Mouse (Mus musculus): ENCODE measurements around the gene Ccdc8. TPM values are rescaled to one million over a fixed set of nuclear protein-coding genes. Genes with fewer than 3 reads are reported as not detected.

The Ccdc8 gene
- total RNA-seq, 2 experiments from 2014 or later: 5.9 to 6.3 TPM

DNA sequence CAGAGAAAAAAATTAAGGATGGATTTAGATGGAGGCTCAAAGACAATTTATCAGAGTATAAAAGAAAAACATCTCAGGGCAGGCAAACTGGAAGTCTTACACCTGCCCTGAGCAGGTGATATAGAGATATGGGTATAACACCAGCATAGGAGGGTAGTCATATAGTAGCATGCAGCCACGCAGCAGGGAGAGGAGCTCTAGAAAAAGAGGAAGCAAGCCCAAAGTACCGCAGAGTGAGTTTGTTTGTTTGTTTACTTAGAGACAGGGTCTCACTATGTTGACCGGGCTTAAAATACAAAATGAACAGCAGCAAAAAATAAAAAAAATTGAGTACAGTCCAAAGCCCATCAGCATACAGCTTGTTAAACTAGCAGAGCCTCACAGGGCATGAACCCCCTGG is 21.3 kb upstream of the Ccdc8 start:
- DNase-seq: no peak
- intact Hi-C loops (cut with DNase I): no loop called here

DNA sequence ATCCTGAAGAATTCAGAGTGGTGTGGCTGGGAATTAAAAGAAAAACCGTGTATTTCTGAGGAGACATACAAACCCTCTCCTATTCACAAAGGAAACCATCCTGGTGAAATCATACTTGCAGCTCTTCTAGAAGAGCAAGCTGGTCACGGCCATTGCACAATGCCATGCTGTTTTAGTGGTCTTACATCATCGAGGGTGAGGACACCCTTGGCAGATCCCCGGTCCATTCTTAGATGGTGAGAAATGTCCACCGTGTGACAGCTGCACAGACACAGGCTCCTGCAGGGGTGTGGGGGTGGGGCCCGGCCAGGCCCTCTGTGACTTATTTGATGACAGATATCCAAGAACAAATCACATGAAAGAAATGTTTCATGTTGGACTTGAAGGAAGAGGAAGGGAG is 18.5 kb upstream of the Ccdc8 start:
- intact Hi-C loops (cut with DNase I): no loop called here
- DNase-seq: peak; percentile 33 to 58

DNA sequence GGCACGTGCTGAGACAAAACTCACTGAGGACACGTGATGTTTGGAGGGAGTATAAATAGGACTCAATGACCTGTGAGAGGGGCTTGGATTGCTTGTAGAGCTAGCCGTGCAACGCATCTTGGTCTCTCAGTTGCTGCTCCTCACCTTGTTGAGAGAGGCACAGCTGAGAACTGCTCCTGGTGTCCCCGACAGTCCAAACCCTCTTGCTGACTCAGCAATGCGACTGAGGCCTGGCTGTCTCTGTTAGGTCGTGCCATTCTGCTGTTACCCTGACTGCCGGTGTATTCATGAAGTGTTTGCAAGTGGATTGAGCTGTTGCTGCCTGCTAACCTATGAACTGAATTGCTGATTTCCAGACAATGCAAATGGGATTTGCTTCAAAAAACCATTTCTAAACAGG is 16.2 kb upstream of the Ccdc8 start:
- intact Hi-C loops (cut with DNase I): loop anchor here (2.0 kb wide), 1 partner anchor 19 kb away; no protein-coding TSS in a partner anchor
- DNase-seq: no peak

DNA sequence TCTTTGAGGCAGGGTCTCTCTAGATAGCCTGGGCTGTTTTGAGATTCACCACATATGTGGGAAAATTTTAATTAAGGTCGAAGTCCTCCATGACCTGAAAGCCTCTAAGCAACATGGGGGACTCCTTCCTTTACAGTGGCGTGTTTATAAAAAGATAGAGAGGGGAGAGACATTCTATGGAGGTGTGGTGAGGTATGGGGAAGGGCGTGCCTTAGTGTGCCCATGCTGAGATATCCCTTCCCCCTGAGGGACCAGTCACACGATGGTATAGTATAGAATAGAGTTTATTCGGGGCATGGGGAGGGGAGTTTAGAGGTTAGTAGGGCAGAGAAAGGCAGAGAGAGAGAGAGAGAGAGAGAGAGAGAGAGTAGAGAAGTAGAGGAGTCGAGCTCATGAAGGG is 14.3 kb upstream of the Ccdc8 start:
- DNase-seq: no peak
- intact Hi-C loops (cut with DNase I): no loop called here

DNA sequence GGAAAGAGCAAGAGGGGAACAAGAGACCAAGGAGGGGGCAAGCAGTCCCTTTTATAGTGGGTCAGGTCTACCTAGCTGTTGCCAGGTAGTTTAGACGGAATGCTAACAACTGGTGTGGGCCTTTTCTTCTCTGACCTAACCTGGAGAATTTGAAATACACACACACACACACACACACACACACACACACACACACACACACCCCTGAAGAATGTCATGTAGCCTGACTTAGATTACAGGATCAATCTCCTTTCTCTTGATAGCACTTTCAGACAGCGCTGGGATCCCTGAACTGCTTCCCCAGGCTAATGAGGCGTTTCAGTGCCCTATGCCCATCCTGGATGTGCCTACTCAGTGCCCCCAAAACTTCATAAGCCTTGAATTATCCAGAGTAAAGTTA is 13.9 kb upstream of the Ccdc8 start:
- intact Hi-C loops (cut with DNase I): no loop called here
- DNase-seq: no peak

DNA sequence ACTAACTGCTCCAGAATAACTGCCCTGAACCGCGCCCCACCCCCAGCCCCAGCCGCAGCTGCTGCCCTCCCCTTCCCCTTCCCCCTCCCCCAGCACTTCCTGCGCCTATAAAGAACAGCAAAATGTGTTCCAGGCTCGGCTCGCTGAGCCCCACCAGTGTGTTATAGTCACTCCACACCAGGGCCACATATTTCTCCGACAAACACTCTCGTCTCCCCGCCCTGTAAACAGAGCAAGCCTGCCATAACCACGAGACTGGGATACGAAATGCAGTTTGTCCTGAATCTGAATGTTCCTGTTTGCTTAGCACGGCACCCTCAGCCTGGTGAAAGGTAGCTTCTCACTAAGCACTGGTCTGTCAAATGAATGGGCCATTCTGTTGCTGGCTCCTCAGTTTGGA is 12.2 kb upstream of the Ccdc8 start:
- intact Hi-C loops (cut with DNase I): no loop called here
- peak in 1 of 2 experiments; percentile 49 for DNase-seq

DNA sequence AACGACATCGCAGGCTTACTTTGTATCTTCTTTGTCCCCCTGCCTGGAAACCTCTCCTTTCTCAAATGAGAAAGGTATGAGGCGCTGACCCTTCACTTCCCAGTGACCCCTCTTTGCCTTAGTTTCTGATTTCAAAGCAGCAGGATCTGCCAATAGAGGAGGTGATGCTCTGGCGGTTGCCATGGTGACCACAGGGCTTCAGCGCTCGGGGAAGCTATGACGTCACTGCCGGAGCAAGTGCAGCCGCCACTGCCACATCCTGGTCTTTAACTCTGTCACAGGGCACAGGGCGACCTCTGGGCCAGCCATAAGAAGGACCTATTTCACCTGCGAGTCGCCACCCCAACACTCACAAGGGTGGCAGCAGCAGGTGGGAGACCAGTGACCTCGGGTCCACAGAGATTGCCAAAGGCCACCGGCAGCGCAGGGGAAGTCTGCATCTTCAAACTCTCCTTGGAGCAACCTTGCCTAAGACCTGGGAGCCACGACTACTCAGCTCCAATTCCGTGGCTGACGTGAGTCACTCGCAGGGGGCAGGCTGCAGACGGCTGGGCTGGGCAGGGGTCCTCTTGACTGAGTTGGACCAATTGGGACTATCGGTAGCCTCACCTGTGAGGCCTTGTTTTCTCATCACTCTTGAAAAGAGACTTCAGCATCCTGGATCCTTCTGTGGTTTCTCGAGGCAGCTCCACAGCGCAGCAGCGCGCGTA is 9.5 kb upstream of the Ccdc8 start, which contains the start of gene Gm42372:
TSS of gene Gm42372 (plus strand) at position 228 of the 710 bp plus-strand sequence.
- intact Hi-C loops (cut with DNase I): no loop called here
- no peak for DNase-seq

DNA sequence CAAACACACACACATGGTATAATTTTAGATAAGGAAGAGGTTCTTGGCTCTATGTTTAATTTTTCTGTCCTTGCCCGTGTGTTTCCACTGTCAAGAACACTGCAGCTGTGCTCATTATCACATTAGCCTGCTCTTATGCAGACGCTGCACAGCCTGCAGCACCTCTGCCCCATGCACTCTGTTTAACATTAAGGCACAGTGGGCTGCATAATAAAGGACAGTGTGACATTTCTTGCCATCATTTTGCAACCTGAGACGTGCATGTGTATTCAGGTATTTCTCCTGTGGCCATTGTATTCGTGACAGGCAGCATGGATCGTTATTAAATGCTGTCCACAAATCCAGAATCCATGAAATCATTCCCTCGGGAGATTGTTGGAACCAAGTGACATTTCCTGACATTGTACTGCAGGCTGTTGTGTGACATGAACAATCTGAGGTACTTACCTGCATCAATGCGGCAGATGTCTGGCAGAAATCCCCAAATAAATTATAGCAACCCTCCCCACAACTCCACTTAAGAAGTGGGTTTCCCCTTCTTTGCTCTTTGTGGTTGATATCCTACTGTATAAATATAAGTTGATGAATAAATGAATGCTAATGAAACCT is 4.9 kb upstream of the Ccdc8 start:
- no peak for DNase-seq
- intact Hi-C loops (cut with DNase I): no loop called here

DNA sequence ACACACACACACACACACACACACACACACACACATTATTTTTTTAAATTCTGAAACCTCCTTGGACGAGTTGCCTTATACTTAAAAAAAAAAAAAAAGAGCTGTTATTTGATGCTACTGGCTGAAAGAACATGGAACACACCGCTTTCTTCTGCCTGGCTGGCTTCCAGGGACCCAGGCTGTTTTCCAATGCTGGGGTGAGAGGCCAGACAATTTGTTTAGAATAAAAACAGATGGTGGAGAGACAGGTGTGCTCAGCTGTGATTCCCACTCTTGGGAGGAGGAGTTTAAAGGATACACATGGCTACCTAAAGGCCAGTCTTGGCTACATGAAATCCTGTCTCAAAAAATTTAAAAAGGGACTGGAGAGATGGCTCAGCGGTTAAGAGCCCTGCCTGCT is 4.1 kb upstream of the Ccdc8 start:
- intact Hi-C loops (cut with DNase I): no loop called here

DNA sequence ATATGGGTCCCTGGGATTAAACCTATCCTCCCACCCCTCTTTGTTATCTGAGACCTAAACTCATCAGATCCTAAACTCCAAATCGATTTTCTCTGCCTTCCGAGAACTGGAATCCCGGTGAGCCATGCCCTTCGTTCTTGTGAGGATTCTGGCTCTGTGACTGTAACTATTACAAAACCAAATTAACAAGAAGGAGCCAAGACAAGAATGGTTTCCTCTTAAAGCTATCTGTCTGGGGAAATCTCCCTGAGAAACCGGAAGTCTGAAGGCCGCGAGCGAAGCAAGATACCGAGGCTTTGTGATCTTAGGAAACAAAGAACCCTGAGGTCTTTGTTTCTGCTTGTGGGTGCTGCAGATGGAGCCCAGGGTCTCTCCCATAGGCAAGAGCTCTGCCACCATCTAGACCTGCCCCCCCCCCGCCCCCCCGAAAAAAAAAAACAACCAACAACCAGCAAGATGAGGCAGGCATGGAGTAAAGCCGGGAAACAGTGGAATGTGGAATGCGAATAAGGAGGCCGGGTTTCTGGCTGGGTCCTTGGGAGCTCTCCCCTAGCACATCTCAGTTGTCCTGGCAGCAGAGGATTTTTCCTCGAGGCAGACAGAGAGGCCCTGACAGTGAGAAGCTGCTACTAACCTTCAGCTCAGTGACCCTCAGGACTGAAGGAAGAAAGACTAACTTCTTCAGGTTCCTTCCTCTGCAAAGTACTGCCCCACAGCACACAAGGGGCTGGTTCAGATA is 2.3 kb upstream of the Ccdc8 start:
- intact Hi-C loops (cut with DNase I): no loop called here

More for the DNA sequence above, 4.1 kb upstream of the Ccdc8 start:
- peak; percentile 66 to 74 for DNase-seq

DNA sequence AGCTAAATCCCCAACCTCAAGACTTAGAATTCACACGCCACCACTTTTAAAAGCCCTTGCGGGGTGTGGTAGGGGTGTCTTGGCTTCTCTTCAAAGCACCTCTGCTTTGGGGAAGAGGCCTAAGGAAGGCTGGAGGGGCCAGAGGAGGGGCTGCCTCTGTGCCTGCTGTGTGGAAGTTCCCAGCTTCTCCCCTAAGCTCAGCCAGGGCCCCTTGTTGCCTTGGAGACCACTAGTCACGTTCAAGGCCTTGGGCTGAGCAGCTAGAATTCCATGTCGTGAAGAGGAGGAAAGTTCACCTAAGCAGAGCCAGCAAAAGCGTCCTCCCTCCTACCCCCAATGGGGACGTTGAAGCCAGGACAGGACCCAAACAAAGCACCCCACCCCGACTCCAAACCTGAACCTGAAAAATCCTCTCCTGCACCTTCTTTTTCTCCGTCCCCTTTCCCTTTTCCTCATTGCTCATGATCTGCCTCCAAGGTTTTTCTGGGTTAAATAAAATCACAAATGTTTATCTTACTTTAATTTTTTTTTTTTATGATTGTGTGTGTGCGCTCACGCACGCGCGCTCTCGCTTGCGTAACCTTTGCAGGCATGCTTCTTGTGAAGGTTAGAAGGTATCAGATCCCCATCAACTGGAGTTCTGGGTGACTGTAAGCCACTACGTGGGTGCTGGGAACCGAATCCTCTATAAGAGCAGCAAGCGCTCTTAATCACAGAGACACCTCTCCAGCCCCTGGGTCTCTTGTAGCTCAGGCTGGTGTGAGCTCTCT is 642 bp upstream of the Ccdc8 start:
- intact Hi-C loops (cut with DNase I): no loop called here
- no peak for DNase-seq

More for the DNA sequence above, 2.3 kb upstream of the Ccdc8 start:
- no peak for DNase-seq

DNA sequence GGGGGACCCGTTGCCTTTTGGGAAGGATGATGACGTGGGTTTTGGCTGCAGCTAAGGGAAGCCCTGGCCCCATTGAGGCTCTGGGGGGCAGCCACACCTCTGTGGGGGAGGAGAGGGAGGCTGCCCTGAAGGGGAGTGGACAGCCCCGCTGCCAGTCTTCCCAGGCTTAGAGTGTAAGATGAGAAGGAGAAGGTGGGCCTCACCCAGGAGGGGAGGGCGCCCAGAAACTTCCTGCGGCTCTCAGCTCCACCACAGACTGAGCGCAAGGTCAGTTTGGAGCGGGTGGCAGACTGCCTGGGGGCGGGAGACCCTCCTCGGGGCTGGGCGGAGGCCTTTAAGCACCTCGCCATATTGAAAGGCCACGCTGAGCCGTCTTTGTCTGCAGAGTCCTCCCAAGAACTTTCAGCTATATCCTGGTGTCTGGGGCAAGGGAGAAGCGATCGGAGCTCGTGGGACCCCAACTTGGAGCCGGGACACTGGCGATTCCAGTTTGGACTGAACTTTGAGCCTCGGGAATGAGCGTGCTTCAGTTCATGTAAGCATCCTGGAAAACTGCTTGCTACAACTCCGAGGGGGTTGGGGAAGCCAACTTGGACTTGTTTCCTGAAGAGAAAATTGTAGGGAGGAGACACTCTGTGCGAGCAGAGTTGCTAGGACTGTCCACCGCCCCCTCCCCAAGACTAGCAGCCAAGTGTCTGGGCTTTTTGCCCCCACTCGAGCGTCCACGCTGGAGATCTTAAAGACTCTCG is 1.3 kb downstream of the Ccdc8 start:
- peak; percentile 80 to 81 for DNase-seq
- intact Hi-C loops (cut with DNase I): loop anchor here (2.0 kb wide), 1 partner anchor 17 kb away; no protein-coding TSS in a partner anchor

DNA sequence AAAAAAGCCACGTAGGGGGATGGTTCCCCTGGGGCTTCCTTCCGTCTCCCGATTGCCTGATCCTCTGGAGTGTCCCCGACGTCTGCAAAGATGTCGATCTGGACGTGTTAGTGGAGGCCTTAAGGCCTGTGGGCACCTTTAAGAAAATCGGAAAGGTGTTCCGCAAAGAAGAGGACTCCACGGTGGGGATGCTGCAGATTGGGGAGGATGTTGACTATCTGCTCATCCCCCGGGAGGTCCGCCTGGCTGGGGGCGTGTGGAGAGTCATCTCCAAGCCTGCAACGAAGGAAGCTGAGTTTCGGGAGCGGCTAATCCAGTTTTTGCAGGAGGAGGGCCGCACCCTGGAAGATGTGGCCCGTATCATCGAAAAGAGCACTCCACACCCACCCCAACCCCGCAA is 1.9 kb downstream of the Ccdc8 start:
- DNase-seq: peak in 1 of 2 experiments; percentile 32
- intact Hi-C loops (cut with DNase I): loop anchor here (2.0 kb wide), 1 partner anchor 18 kb away; no protein-coding TSS in a partner anchor

DNA sequence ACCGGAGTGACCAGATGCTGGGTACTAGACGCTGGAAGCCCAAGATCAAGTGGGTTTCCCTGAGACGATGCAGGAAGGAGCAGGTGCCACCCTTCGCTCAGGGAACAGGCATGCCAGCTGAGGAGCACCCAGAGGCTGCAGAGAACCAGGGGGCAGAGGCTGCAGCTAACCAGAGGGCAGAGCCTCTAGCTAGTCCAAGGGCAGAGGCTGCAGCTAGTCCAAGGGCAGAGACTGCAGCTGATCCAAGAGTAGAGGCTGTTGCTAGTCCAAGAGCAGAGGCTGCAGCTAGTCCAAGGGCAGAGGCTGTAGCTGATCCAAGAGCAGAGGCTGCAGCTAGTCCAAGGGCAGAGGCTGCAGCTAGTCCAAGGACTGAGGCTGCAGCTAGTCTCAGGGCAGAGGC is 2.8 kb downstream of the Ccdc8 start:
- intact Hi-C loops (cut with DNase I): loop anchor here (2.0 kb wide), 1 partner anchor 19 kb away; no protein-coding TSS in a partner anchor
- no peak for DNase-seq

DNA sequence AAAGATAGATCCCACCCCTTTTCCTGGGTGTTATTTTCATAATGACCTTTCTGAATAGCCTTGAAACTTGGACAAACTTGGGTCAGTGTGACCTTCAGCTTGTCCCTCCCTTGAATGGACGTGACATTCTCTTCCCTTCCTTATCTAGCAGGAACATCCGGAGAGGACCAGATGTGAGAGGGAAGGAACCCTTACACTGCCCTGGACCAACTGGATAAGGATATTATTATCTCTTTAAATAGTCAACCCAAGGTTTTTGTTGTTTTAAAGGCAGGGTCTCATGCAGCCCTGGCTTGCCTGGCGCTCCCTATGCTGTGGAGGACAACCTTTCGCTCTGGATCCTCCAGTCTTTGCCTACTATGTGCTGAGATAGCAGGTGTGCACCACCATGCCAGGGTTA is 6.7 kb downstream of the Ccdc8 start:
- intact Hi-C loops (cut with DNase I): loop anchor here (1.0 kb wide), 1 partner anchor 49 kb away; no protein-coding TSS in a partner anchor
- no peak for DNase-seq

DNA sequence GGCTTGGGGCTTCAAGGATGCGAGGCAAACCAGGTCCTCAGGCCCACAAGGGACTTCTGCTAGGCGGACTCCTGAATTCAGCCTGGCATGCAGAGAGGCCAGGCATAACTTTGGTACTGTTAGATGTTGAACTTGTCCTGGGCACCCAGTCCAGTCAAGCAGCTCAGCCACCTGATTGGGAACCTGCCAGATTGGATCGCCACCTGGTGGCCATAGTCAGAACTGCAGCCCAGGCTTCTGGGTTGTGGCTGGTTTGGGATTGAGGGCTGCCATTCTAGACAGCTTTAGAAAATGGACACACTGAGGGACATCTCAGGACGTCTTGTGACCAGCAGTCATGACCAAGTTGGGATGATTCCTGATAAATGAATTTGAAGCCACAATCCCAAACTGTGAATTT is 7.1 kb downstream of the Ccdc8 start:
- peak; percentile 93 to 96 for DNase-seq
- intact Hi-C loops (cut with DNase I): loop anchor here (1.0 kb wide), 1 partner anchor 49 kb away; no protein-coding TSS in a partner anchor

DNA sequence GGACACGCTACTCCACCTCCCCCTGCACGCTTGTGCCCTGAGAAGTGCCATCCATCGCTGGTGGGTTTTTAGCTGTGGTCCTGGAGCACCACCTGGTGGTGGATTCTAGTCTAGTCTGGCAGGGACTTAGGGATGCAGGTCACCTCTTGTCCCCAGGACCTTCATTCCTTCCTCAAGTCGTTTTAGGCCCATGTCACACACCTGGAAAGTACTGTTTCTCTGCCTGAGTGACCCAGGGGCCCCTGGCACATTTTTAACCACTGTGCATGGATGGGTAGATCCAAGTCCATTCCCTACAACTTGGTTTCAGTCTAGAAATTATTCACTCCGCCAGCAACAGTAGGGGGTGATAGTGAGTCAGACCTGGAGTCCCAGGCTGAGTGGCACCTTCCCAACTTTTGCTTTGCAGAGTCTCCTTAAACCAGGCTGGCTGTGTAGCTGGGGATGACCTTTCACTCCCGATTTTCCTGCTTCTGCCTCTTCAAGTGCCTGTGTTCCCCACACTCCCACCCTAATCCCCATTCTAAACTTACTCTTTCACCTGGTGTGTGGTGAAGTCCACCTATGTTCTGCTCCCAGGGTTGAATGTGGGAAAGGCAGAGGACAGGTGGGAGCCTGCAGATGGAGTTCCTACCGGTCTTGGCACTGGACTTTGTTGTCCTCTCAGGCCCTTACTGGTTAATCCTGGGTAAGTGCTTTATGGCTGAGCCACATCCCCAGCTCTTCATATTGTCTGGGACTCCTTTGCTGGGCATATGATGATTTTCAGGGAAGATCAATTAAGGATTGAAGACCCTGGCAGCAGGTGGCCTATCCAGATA is 10.1 kb downstream of the Ccdc8 start:
- intact Hi-C loops (cut with DNase I): loop anchor here (1.0 to 2.0 kb wide), 4 partner anchors 48 to 70 kb away; no protein-coding TSS in a partner anchor
- DNase-seq: peak; percentile 82

DNA sequence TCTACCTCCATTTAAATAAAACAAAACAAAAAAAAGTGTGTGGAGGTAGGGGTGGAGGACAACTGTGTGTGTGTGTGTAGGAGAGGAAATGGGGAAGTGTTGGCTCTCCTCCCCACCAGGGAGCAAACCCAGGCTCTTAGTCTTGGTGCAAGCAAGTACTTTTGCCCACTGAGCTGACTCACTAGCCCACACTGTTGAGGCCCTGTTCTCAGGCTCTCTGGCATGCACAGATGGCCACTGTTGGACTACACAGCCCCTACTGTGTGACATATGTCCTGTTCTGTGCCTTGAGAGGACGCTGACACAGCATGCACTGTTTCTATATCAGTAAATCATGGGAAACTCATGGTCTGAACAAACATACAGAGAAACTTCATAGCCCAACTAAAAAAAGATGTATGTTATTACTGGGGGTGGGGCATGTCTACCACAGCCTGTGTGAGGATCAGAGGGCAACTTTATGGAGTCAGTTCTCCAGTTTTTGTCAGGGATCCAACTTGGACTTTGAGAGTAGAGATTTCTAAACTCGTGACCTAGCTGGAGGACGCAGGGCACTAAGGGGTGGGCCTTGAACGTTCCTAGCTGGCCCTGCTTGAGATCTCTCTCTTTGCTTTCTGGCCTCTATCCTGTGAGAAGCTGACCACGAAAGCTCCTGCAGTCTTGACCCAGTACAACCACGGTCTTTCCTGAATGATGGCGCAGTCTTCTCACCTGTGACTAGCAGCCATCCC is 10.9 kb downstream of the Ccdc8 start:
- no peak for DNase-seq

More for the DNA sequence above, 10.9 kb downstream of the Ccdc8 start:
- intact Hi-C loops (cut with DNase I): loop anchor here (2.0 kb wide), 1 partner anchor 47 kb away; no protein-coding TSS in a partner anchor

Measured in heart, postnatal 36 days (tissue).